Mouse (Mus musculus): ENCODE data around the gene Rars2.
"Not testable (repeated sequence)": the region's sequence is repeated elsewhere in the genome, so short reads cannot be mapped to it uniquely, and the experiment has no call there.

The Rars2 gene

DNA sequence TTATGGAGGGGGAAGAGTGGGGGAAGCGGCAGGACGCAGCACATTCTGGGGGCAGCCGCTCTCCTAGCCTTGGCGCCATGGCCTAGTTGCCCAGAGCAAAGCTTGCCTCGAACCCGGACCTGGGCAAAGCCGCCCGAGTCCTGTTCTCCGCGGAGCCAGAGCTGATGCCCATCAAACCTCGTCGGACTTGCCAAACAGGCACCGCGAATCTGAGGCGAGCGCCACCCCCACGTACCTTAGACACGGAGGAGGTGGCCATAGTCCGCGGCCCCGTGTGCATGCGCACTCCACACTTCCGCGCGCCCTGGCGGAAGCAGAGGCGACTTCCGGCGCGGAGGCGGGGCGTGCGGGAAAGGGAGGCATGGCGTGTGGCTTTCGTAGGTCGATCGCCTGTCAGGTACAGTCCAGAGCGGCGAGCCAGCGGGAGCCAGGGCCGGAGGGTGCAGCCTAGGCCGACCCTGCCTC is at the start of gene Rars2, which contains the start of gene Orc3:
Gene Rars2 (plus strand): TSS at position 328 of the 465 bp plus-strand sequence.
Gene Orc3 (minus strand): TSS at position 315 of the 465 bp plus-strand sequence.
- peak; percentile 58 for DNase-seq (ENCODE audit: low spot score)

DNA sequence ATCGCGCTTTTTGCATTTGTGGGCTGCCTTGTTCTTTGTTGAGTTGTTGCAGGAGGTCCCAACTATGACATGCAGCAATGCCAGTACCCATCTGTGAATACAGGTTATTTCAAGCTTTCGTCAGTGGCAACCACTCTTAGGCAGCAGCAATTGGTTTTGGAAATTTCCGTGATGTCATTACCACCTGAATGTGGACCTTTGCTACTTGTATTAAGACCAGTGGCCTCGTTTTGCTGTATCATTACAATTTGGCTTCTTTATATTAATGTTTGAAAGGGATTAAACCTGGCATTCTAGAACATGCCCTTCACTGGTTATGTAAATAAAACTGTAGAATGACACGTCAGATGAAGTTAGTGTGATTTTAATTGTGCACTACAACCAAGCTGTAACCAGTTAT is 48.5 kb upstream of the Rars2 start:
- DNase-seq (ENCODE audit: low spot score), result no peak

GRCm38 (mm10) chr4:34572876-34573275 is 41.9 kb upstream of the Rars2 start:
- DNase-seq (ENCODE audit: low spot score), result no peak

- DNase-seq (ENCODE audit: low spot score), result no peak
Measured at GRCm38 (mm10) chr4:34577028-34577427, 37.7 kb upstream of the Rars2 start.

- no peak for DNase-seq (ENCODE audit: low spot score)
Measured at GRCm38 (mm10) chr4:34579215-34579614, 35.5 kb upstream of the Rars2 start.

- DNase-seq (ENCODE audit: low spot score), result not testable (repeated sequence)
Measured at GRCm38 (mm10) chr4:34581489-34581888, 33.3 kb upstream of the Rars2 start.

- DNase-seq (ENCODE audit: low spot score), result no peak
Measured at GRCm38 (mm10) chr4:34581990-34582389, 32.8 kb upstream of the Rars2 start.

DNA sequence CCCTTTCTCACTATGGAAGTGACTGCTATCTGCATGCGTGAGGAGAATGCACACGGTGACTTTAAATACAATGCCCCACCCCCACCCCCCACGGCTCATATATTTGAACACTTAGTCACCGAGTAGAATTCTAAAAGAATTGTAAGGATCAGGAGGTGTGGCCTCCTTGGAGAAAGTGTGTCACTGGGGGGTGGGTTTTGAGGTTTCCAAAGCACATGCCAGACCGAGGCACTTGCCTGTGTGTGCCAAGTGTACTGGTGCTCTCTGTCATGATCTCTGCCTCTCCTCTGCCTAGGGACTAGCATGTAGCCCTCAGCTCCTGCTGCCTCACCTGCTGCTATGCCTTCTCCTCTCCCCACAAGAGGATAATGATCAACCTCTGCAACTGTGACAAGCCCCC is 32.3 kb upstream of the Rars2 start:
- DNase-seq (ENCODE audit: low spot score), result no peak

- no peak for DNase-seq (ENCODE audit: low spot score)
Measured at GRCm38 (mm10) chr4:34583427-34583826, 31.3 kb upstream of the Rars2 start.

GRCm38 (mm10) chr4:34584871-34585607 is 29.7 kb upstream of the Rars2 start:
- no peak for DNase-seq (ENCODE audit: low spot score)

DNA sequence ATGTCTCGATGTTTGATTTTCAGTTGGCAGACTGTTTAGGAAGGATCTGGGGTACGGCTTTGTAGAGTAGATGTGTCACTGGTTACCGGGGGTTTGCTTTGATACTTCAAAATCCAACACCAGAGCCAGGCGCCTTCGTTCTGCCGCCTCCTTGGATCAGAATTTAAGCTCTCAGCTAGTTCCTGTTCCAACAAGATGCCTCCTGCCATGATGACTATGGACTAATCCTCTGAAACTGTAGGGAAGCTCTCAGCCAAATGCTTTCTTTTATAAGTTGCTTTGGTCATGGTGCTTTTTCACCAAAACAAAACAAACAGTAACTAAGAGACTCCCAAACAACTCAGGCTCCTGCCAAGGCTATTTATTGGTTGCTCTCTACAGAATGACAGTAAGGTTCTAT is 11.6 kb upstream of the Rars2 start:
- no peak for DNase-seq (ENCODE audit: low spot score)

GRCm38 (mm10) chr4:34606658-34607057 is 8.1 kb upstream of the Rars2 start:
- no peak for DNase-seq (ENCODE audit: low spot score)

DNA sequence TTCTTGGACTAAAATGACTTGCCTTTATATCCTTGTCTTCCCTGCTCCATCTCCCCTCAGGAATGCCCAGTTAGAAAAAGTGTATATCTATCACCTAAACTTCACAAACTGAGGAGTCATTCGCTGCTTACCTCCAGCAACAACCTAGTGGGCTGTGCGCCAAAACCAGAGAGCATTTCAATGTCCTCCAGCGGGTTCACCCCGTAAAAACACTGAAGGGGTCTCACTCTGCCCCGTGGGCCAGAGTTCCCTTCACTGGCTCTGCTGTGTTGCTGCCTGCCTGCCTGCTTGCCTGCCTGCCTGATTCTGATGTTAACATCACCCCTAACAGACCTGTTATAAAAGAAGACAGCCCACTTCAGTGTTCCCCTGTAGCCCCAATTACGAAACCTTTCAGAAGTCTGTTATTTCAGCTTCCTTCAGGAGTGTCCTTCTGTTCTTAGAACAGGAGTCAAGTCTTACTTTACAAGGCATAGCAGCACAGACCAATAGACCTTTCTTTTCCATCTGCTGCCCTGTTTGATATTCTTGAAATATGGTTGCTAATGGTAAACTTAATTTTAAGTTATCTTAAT is 1.1 kb upstream of the Rars2 start:
- DNase-seq (ENCODE audit: low spot score), result no peak

DNA sequence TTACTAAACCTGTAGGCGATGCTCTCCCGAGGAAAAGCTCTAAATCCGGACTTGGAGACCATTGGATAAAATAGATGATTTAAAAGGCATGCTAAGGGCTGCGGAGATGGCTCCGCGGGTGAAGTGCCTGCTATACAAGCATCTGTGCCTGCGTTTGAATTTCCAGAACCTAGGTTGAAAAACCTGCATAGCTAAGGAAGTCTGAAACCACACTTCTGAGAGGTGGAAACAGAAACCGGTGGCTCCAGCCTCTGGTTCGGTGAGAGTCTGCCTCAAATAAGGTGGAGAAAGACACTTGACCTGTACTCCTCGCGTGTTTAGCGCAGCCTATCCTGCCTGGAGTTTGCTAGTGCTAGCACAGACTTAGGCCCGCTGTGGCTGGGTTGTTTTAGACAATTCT is 546 bp downstream of the Rars2 start:
- DNase-seq (ENCODE audit: low spot score), result no peak

- DNase-seq (ENCODE audit: low spot score), result no peak
Measured at GRCm38 (mm10) chr4:34616146-34616545, 1.4 kb downstream of the Rars2 start.

DNA sequence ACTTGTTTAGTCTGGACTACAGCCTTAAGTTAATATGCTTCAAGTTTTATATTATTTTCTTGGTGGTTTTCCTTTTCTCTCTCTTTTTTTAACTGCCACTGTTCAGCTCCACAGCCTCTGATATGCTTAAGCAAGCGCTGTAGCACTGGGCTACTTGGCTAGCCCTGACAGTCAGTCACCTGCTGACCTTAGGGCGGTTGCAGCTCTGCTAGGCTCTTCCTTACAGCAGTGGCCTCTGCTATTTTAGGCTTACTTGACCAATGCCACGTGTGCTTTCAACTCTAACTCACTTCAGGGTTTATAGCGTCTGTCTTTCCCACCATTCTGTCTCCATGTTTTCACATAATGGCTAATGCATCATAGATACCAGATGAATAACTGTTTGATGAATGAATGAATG is 10.8 kb downstream of the Rars2 start:
- DNase-seq (ENCODE audit: low spot score), result no peak

DNA sequence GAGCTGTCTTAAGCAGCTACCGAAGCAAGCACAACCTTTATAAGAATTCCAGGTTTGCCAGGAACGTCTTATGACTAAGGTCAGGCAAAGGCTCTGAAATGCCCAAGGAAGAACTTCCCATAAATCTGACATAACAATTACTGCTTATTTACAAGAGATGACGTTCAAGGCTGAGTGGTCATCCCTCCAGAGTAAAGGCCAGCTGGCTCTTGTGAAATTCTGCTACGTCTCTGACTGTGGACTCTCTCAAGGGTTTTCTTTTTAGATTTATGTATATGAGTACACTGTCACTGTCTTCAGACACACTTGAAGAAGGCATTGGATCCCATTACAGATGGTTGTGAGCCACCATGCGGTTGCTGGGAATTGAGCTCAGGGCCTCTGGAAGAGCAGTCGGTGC is 11.6 kb downstream of the Rars2 start:
- no peak for DNase-seq (ENCODE audit: low spot score)

- DNase-seq (ENCODE audit: low spot score), result no peak
Measured at GRCm38 (mm10) chr4:34629956-34630355, 15.2 kb downstream of the Rars2 start.

DNA sequence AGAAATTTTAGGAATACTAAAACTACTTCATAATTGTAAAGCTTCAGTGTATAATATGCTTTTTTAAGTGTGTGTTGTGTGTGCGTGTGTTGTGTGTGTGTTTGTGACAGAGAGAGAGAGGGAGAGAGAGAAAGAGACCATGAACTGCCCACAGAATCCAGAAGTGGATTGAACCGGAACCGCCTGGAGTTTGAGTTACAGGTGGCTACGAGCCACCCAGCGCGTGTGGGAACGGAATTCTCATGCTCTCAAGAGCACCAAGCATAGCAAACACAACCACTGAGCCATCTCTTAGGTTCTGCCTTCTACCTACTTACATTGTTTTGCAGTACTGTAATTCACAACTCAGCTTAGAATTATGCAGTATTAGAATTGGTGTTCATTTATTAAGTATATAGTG is 19.4 kb downstream of the Rars2 start:
- no peak for DNase-seq (ENCODE audit: low spot score)

- DNase-seq (ENCODE audit: low spot score), result no peak
Measured at GRCm38 (mm10) chr4:34636036-34636435, 21.3 kb downstream of the Rars2 start.

- DNase-seq (ENCODE audit: low spot score), result no peak
Measured at GRCm38 (mm10) chr4:34637386-34637785, 22.6 kb downstream of the Rars2 start.

- DNase-seq (ENCODE audit: low spot score), result no peak
Measured at GRCm38 (mm10) chr4:34637851-34638250, 23.1 kb downstream of the Rars2 start.

GRCm38 (mm10) chr4:34639745-34640364 is 25.1 kb downstream of the Rars2 start:
- DNase-seq (ENCODE audit: low spot score), result no peak

Data from urinary bladder, postnatal 10 days (tissue).